Mouse (Mus musculus): ENCODE measurements around the gene Grb2. TPM values are rescaled to one million over a fixed set of nuclear protein-coding genes. Genes with fewer than 3 reads are reported as not detected.
"Not testable (repeated sequence)": the region's sequence is repeated elsewhere in the genome, so short reads cannot be mapped to it uniquely, and the experiment has no call there.

The Grb2 gene
- total RNA-seq, 2 experiments from 2014 or later = 181 to 192 TPM

DNA sequence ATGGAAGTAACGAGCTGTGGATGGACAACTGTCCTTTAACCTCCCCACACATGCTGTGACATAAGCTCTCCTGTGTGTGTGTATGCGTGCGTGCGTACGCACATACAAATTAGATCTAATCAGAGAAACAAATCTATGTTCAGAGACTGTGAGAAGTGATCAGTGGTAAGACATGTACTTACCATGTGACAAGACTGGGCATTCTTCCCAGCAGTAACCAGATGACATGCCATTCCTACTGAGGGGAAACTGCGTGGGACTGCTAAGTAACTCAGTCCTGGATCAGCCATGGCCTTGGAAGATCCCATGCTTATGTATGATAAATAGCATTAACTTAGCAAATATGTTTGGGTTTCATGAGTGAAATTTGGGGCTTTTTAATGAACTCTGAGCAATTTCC is 23.5 kb downstream of the Grb2 start:
- peak in 1 of 2 experiments; percentile 51 for DNase-seq

DNA sequence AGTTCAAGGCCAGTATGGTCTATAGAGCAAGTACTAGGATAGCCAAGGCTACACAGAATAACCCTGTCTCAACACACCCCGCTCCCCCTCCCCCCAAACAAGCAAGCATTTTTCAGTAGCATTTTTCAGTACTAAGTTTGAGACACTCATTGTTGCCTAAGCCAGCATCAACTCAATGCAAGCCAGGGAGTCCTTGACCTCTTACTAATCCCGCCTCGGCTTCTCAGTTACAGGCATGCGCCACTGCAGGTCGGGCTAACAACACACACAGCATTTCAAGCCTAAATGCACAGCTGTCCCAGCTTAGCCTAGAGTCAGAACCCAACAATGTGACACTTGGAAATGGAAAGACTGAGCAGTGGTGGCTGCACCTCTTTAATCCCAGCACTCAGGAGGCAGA is 25.1 kb downstream of the Grb2 start:
- DNase-seq = no peak

DNA sequence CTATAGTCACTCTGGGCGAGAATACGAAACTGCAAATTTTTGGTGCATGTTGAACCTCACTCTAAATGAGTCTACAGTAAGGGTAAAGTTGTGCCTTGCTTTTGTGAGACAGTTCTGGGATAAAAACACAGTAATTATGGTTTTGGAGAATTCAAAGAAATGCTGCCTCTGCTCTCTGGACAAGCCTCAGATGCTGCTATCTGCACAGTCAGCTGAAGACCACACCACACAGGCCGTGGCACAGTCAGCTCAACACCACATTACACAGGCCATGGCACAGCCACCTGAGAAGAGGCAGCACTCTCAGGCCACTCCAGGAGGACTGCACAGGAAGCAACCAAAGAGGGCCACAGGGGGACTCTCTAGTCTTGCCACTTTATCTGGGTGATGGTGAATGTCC is 26.0 kb downstream of the Grb2 start:
- no peak for DNase-seq

DNA sequence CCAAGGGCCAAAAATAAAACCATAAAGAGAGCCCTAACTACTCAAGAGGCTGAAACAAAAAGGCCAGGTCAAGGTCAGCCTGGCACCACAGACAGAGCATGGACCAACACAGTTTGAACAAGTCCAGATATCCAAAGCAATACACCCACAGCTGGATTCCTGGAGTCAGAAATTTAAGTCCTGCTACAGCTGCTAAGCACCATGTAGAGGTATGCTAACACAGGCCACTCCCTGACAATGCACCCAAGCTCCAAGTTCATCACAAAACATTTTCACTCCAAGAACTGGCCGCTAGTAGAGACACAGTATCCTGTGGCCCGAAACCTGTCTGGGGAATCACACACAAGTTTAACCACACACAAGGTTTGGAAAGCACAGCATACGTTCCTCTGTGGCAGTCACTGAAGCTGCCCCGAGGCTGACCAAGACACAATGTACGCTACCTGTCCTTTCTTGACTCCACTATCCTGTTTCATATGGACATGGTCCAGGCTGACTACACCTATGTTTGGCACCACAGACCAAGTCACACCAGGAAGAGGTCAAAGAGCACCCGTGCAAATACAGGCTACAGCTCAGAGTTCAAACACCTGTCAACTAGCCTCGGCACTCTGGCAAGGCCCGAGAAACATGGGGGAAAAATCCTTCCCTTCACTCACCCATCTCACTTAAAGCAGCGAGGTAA is 28.7 kb downstream of the Grb2 start:
- no peak for DNase-seq

DNA sequence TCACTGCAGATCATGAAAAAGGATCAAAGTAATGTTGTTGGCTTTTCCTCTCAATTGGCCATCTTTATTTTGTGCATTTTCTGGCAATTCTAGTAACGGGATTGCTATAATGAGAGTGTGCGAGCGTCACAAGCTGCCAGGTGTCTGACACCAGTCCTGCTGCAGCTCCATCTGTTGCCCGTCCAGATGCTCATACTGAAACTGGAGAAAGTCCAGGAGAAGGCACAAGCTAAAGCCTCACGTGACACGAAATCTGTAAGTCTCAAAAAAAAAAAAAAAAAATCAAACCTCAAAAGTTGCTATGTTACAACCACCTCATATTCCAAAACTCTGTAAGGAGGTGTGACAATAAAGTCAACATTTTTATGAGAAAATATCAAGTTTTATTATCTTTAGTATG is 29.5 kb downstream of the Grb2 start:
- no peak for DNase-seq

- DNase-seq = no peak
Observed at GRCm38 (mm10) chr11:115677511-115677910, 30.9 kb downstream of the Grb2 start.

GRCm38 (mm10) chr11:115676738-115677137 is 31.7 kb downstream of the Grb2 start:
- DNase-seq = no peak

DNA sequence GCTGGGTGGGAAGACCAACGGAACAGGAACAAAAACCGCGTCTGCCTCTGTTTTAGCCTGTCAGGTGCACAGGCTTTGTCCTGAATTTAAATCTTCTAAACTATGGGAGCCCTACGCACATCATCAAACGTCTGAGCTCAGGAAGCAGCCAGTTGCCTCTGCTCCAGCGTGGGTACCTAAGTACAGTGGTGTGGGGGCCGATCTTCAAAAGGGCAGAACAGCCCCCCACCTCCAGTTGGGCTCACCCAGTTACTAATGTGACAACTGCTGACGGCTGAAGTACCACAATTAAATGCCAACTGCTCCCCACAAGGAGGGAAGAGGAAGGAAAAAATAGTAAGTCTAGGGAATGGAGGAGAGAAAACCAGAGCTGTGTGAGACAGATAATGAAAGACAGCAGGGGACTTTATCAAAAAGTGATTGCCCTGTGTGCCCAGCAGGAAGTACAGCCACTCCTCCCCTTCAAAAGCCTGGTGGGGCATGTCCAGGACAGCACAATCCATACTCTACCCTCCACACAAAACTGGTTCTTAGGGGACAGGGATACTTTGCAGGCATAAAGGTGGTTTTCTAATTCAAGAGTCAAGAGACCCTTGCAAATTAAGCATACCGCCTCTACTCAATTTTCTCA is 34.0 kb downstream of the Grb2 start:
- DNase-seq = no peak

- no peak for DNase-seq
Observed at GRCm38 (mm10) chr11:115673471-115674234, 34.7 kb downstream of the Grb2 start.

GRCm38 (mm10) chr11:115672226-115672987 is 36.0 kb downstream of the Grb2 start:
- DNase-seq = no peak

DNA sequence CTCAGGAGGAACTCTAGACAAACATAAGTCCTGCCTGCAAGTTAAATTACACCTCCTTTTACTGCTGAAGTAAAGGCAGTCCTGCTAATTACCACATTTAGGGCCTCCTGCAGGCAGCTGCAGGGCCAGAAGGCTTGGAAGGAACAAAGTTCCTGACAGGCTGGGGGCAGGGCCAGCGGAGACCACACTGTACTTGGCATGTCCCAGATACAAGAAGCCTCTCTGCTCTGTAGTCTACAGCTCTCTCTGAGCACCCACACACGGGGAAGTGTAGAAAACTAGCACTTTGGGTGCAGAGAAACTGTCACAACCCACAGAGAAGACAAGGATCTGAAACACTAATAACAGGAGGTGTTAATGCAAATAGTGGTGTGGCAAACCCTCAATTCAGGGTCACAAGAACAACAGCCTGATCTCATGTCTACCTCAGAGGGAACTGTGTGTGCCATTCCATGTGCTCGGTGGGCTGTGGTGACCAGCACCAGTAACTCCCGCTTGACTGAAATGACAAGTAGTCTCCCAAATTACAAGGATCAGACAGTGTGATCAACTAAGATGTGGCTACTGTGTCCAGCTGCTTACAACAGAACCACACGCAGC is 37.8 kb downstream of the Grb2 start:
- peak in 1 of 2 experiments; percentile 40 for DNase-seq

- no peak for DNase-seq
Observed at GRCm38 (mm10) chr11:115663676-115664335, 44.6 kb downstream of the Grb2 start.

DNA sequence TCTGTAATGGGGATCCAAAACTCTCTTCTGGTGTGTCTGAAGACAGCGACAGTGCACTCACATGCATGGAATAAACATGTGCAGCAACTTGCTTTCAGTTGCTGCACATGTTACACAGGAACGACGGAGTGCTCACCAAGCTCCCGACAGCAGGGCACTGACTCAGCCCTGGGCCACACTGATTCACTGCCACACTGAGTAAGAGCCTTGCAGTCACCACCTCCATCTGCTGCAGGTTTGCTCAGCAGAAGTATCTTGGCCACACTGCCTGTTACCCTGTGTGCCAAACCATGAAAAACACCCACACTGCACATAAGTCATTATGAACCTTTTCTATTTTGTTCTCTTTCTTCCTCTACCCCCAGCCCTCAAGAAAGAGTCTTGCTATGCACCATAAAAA is 48.0 kb downstream of the Grb2 start:
- DNase-seq = peak in 1 of 2 experiments; percentile 51

- DNase-seq = no peak
Observed at GRCm38 (mm10) chr11:115658521-115658920, 49.9 kb downstream of the Grb2 start.

GRCm38 (mm10) chr11:115654128-115654527 is 54.3 kb downstream of the Grb2 start:
- DNase-seq = no peak

DNA sequence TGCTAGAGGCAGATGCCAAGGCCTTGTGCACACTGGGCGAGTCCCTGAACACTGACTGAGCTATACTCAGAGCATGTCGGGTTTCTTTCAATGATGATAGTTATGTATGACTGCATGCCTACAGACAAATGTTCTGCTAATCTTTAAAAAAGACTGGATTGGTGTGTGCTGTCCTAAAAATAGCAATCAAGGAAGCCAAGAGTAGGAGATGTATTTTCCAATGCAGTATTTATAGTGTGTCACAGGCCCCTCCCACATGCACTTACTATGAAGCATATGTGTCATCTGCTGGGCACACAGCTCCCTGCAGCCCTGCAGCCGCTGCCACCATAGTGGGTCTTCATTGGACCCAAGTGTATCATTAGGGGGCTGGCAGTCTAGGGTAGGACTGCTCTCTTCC is 55.2 kb downstream of the Grb2 start:
- no peak for DNase-seq

GRCm38 (mm10) chr11:115651680-115652079 is 56.7 kb downstream of the Grb2 start:
- DNase-seq = no peak

DNA sequence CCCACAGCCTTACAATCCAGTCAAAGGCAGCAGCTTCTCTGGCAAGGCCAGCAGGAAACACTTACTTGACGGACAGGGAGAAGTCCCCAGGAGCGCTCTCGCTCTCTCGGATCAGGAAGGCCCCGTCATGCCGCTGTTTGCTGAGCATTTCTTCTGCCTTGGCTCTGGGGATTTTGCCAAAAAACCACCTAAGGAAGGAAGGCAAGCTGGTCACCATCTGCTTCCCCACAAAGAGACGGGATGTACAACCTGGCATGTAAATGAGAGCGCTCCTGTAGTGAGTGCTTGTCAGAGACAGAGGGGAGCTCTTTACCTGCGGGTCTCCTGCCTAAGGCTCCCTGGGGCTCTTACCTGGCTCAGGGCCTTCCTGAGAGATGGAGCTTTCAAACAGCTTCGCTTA is 58.7 kb downstream of the Grb2 start:
- DNase-seq = peak; percentile 44 to 49

DNA sequence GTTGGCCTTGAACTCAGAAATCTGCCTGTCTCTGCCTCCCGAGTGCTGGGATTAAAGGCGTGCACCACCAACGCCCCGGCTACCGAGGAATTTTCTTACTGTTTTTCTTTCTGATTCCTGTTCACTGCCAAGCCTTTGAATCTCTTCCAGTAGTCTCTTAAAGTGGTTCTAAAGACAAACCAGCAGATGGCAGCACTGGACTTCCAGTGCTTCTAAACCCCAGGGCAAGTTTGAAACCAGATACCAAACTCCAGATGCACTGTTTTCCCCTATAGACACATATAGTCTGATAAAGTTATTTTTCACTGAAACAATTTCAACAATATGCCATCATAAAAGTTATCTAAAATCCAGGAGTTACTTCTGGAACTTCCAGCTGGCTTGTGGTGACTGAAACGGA is 60.9 kb downstream of the Grb2 start:
- DNase-seq = no peak

GRCm38 (mm10) chr11:115646439-115646838 is 62.0 kb downstream of the Grb2 start:
- DNase-seq = no peak

DNA sequence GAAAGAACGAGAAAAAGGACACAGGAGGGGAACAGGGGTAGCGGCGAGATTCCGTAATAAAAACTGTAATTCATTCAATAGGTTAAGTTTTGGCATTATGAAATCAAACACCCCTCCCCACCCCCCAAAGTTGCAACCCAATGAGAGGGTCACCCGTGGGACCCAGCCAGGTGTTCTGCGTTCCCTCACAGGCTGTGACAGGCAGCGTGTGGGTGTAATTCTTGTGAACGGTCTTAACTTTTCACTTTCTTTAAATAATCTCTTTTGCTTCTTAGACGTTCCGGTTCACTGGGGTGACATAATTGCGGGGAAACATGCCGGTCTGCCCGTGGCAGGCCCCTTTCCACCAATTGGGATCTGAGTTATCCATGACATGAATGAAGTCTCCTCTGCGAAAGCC is 62.9 kb downstream of the Grb2 start:
- DNase-seq = not testable (repeated sequence)

- DNase-seq = no peak
Observed at GRCm38 (mm10) chr11:115644308-115644707, 64.1 kb downstream of the Grb2 start.
